In genomic region chr5:64802143-64802542, GRCm38 (mm10) we compare ENCODE assay signal across 8 mouse cellular contexts. TPM values are rescaled to one million over a fixed set of nuclear protein-coding genes. Genes with fewer than 3 reads are reported as not detected.
DNase-seq lines count a peak whose midpoint lies in the region; ATAC-seq and TF ChIP-seq lines count a peak whose summit lies in the region.

No protein-coding gene starts in this region.

- no peak for ATAC-seq in embryonic facial prominence, embryonic 13.5 days (ENCODE audit: insufficient number of reproducible peaks, insufficient read depth, low FRiP score, low TSS enrichment, low read depth)
- no peak for ATAC-seq in intestine, embryonic 14.5 days (replicated peaks; ENCODE audit: low FRiP score, low TSS enrichment, low read depth)

- peak overlapping the region; percentile 77 for H3K4me2 ChIP-seq in embryonic facial prominence, embryonic 13.5 days
- peak overlapping the region; percentile 62 for H3K4me2 ChIP-seq in intestine, embryonic 14.5 days (ENCODE audit: low read length)
- H3K4me2 ChIP-seq in myocyte (ENCODE audit: low read depth) = peak overlapping the region; percentile 70

- intact Hi-C loops in left cerebral cortex, adult 2 months (cut with DNase I) = loop anchor here (2.0 kb wide), 1 partner anchor 101 kb away; no protein-coding TSS in a partner anchor
- intact Hi-C loops in left cerebral cortex, postnatal 36 days (cut with DNase I) = loop anchor here (5.0 kb wide), 2 partner anchors 100 to 155 kb away; no protein-coding TSS in a partner anchor
- intact Hi-C loops in left cerebral cortex, postnatal 14 days (cut with DNase I) = loop anchor here (2.0 kb wide), 1 partner anchor 99 kb away; no protein-coding TSS in a partner anchor

- no peaks in the 10 kb centered on the region for H3K27me3 ChIP-seq in embryonic facial prominence, embryonic 13.5 days
- no peaks in the 10 kb centered on the region for H3K27me3 ChIP-seq in intestine, embryonic 14.5 days (replicated peaks; ENCODE audit: control insufficient read depth, insufficient read depth, low read length)
- no peaks in the 10 kb centered on the region for H3K27me3 ChIP-seq in myocyte (ENCODE audit: control insufficient read depth, insufficient read depth, insufficient read length)

- no peaks in the 10 kb centered on the region for H3K36me3 ChIP-seq in embryonic facial prominence, embryonic 13.5 days
- no peaks in the 10 kb centered on the region for H3K36me3 ChIP-seq in intestine, embryonic 14.5 days (ENCODE audit: control insufficient read depth, insufficient read depth, low read length)
- H3K36me3 ChIP-seq in myocyte (ENCODE audit: control insufficient read depth, insufficient read depth) = no peaks in the 10 kb centered on the region

- peak overlapping the region; percentile 96 for H3K27ac ChIP-seq in left cerebral cortex, adult 2 months
- H3K27ac ChIP-seq in embryonic facial prominence, embryonic 13.5 days = peak overlapping the region; percentile 99
- peak overlapping the region; percentile 99 for H3K27ac ChIP-seq in intestine, embryonic 14.5 days (ENCODE audit: low read depth)

- peaks cover 35% of the 10 kb centered on the region for H3K79me2 ChIP-seq in myocyte (ENCODE audit: control insufficient read depth, insufficient read depth)

- no peak for DNase-seq in left cerebral cortex, adult 2 months (ENCODE audit: extremely low spot score in 1 of 2, low spot score in 2 of 2)
- DNase-seq in left cerebral cortex, postnatal 36 days (ENCODE audit: low spot score in 2 of 2) = no peak
- DNase-seq in intestine, embryonic 14.5 days (ENCODE audit: low spot score) = no peak
- DNase-seq in adrenal gland, postnatal 4 days (ENCODE audit: low spot score in 2 of 2) = no peak
- no peak for DNase-seq in adrenal gland, postnatal 14 days
- no peak for DNase-seq in left cerebral cortex, postnatal 14 days (ENCODE audit: low spot score in 2 of 2)

- H3K9ac ChIP-seq in embryonic facial prominence, embryonic 13.5 days = peak overlapping the region; percentile 96
- peak overlapping the region; percentile 98 for H3K9ac ChIP-seq in intestine, embryonic 14.5 days (ENCODE audit: low read length)

- WGBS in embryonic facial prominence, embryonic 13.5 days = 4% methylated on average over 8 of the region's 8 CpGs
- WGBS in intestine, embryonic 14.5 days = 7% methylated on average over 8 of the region's 8 CpGs

- no peak for TF ChIP-seq CTCF in left cerebral cortex, adult 2 months (IDR thresholded peaks at IDR 0.05)

- no peak for TF ChIP-seq POLR2A in myocyte (IDR thresholded peaks at IDR 0.05; ENCODE audit: insufficient read length, low read depth)

- 0 out of 2 replicates have a peak, but pooled peaks cover 3% of the 10 kb centered on the region for H3K9me3 ChIP-seq in embryonic facial prominence, embryonic 13.5 days
- H3K9me3 ChIP-seq in intestine, embryonic 14.5 days (ENCODE audit: control insufficient read depth, low read length) = 0 out of 2 replicates have a peak, but pooled peaks cover 4% of the 10 kb centered on the region

- H3K4me3 ChIP-seq in left cerebral cortex, adult 2 months = peak overlapping the region; percentile 75
- peak overlapping the region; percentile 82 for H3K4me3 ChIP-seq in embryonic facial prominence, embryonic 13.5 days
- peak overlapping the region; percentile 81 for H3K4me3 ChIP-seq in intestine, embryonic 14.5 days (ENCODE audit: low read depth, low read length)
- peak overlapping the region; percentile 63 for H3K4me3 ChIP-seq in myocyte

- peaks cover 26% of the 10 kb centered on the region for H3K4me1 ChIP-seq in embryonic facial prominence, embryonic 13.5 days
- H3K4me1 ChIP-seq in intestine, embryonic 14.5 days (replicated peaks; ENCODE audit: control insufficient read depth, insufficient read depth, low read length) = peaks cover 19% of the 10 kb centered on the region

- no peak overlapping the region for H3ac ChIP-seq in myocyte (ENCODE audit: control insufficient read depth, insufficient read length)

TF ChIP-seq in myocyte, 11 proteins besides CTCF, POLR2A, EP300 and RAD21:
- TF ChIP-seq TCF12 (IDR thresholded peaks at IDR 0.05; ENCODE audit: insufficient read depth, poor library complexity, severe bottlenecking) (no peak), CEBPB (IDR thresholded peaks at IDR 0.05; ENCODE audit: insufficient read depth, poor library complexity, severe bottlenecking) (no peak), USF1 (IDR thresholded peaks at IDR 0.05; ENCODE audit: low read depth) (no peak)

RNA-seq across cellular contexts. Expression of gene Klf3, which starts 1.0 kb away (rescaled TPM):
- total RNA-seq in left cerebral cortex, adult 2 months (2021) = 10 to 100 TPM; 28.4 to 35.8 TPM
- total RNA-seq in left cerebral cortex, postnatal 36 days (2021) = 10 to 100 TPM; 25.7 to 31.5 TPM
- 58.2 and 58.3 TPM in 2 replicates for polyA plus RNA-seq in embryonic facial prominence, embryonic 13.5 days (2015; fragmentation: Nextera tagmentation; extraction: Ambion mirVana)
- polyA plus RNA-seq in intestine, embryonic 14.5 days (2014; fragmentation: Nextera tagmentation; extraction: Ambion mirVana) = 75.2 and 88.0 TPM in 2 replicates
- 27.4 TPM for polyA plus RNA-seq in myocyte (2012; fragmentation: generic; extraction: Trizol)
- 10 to 100 TPM; 87.3 to 91.7 TPM for total RNA-seq in adrenal gland, postnatal 4 days (2021)
- total RNA-seq in adrenal gland, postnatal 14 days (2021) = 73.5 and 74.1 TPM in 2 replicates
- total RNA-seq in left cerebral cortex, postnatal 14 days (2021) = 10 to 100 TPM; 24.2 to 31.2 TPM
